Mouse (Mus musculus) spleen, adult 2 months (tissue): Measurements from ENCODE around the gene Rtn4rl2.
A peak's percentile ranks its signal among the peaks of the same experiment; 100 is the strongest.

Source experiments
- CTCF ChIP-seq: fragments of 200-500 bp; IDR thresholded peaks from 2 replicates; pipeline ENCODE4 v1.5.1; 2011; ENCODE audit warnings: mild to moderate bottlenecking, inconsistent platforms; ENCODE audit not compliant: insufficient read depth, insufficient read length, insufficient replicate concordance; ENCODE audit errors: extremely low read depth
- POLR2A ChIP-seq: fragments of 200-500 bp; IDR thresholded peaks from 2 replicates; pipeline ENCODE4 v1.6.1; 2011; ENCODE audit warnings: low read depth, low read length, inconsistent platforms

DNA sequence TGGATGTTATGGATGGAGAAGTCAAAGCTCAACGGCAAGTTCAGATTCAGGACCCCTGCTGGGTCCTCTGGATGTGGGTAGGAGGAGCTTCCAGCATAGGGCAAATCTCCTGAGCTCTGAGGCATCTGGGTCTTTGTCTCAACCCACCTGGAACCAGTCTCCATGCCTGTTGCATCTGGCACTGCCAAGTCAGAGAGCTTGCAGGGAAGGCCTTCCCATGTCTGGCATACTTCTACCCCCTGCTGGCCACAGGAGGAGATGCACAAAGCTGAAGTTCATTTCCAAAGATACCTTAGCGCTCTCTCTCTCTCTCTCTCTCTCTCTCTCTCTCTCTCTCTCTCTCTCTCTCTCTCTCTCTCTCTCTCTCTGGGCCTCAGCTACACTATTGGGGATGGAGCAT lies 30.8 kb downstream of the Rtn4rl2 start:
- TF ChIP-seq POLR2A, result no peak
- TF ChIP-seq CTCF, result peak; percentile 74; the same call in 1 of the 2 replicates
